Mouse (Mus musculus): ENCODE measurements at regions not wholly inside any gene's neighbourhood (a gene's known extent, or its start where the extent isn't known, plus 50 kb on each side); places are given as distances from the start of the nearest gene placed in this dataset.

GRCm38 (mm10) chr5:68572816-68573215, 541.2 kb downstream of the Grxcr1 start:
- no peak for DNase-seq (ENCODE audit: low spot score in 2 of 2)

- DNase-seq (ENCODE audit: low spot score in 2 of 2), result no peak
Measured at GRCm38 (mm10) chr5:68575827-68576226, 544.2 kb downstream of the Grxcr1 start.

DNA sequence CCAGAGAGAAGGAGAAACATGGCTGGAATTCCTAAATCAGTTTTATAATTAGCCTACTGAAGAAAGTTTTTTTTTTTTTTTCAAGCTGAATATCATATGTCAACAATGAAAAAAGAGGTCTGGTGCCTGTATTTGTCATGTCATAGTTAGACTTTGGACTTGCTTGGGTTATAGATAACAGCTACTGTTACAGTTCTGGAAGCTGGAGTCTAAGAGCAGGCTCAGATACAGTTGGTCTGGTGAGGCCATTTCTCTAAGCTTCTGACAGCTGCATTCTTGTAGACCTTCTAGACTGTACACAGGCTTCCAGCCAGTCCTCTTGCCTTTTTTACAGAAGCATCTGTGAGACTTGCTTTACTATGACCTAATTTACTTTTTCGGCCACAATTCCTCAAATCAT, 546.9 kb downstream of the Grxcr1 start:
- no peak for DNase-seq (ENCODE audit: low spot score in 2 of 2)

GRCm38 (mm10) chr5:68592423-68592822, 560.8 kb downstream of the Grxcr1 start:
- no peak for DNase-seq (ENCODE audit: low spot score in 2 of 2)

- no peak for DNase-seq (ENCODE audit: low spot score in 2 of 2)
Measured at GRCm38 (mm10) chr5:68618451-68618850, 586.8 kb downstream of the Grxcr1 start.

- no peak for DNase-seq (ENCODE audit: low spot score in 2 of 2)
Measured at GRCm38 (mm10) chr5:68635400-68635799, 603.8 kb downstream of the Grxcr1 start.

DNA sequence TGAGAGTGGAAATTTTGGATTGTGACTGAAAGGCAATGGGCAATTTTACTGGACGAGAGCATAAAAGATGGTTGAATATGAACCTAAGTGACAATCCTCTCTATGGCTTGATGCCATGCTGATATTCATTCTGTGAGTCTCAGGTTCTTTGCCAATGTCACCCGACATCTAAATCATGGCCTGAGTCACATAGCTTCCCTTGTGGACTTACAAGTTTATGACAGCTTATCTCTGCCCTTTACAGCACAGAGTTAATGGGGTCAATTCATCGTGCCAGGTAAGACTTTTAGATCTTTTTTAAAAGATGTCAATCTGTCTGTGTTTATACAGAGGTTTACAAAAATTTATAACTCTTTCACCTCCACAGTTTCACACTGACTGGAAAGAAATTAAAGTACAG, 641.2 kb downstream of the Grxcr1 start:
- no peak for DNase-seq (ENCODE audit: low spot score in 2 of 2)

- DNase-seq (ENCODE audit: low spot score in 2 of 2), result no peak
Measured at GRCm38 (mm10) chr5:68701342-68701741, 640.1 kb downstream of the Kctd8 start.

DNA sequence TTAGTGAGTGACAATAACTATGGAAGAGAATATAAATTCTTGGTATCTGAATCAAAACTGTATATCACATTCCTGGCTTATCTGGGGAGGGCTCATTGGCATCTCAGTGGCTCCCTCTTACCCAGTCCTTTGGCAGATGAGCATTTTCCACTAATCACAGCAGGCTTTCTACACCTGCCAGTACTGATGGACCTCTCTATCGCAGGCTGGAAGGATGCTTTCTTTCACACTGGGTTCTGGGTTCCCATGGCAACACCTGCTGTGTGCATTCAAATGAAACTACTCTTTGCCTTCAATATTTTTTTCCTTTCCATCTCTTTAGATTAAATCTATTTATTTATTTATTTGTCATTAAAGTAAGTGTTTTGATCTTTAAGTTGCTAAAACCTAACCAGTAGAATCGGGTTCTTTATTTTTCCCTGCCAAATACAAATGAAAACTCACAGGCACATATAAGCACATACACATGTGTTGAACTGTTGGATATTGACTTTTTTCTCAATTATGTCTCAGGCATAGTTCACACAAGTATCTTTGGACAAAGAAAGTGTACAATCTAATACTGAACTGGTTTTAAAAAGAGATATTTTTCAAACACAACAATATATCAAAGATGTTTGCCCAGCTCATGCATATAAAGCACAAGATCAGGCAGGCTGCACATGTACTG, 635.9 kb downstream of the Kctd8 start:
- DNase-seq (ENCODE audit: low spot score in 2 of 2), result peak in 1 of 2 experiments; percentile 3

DNA sequence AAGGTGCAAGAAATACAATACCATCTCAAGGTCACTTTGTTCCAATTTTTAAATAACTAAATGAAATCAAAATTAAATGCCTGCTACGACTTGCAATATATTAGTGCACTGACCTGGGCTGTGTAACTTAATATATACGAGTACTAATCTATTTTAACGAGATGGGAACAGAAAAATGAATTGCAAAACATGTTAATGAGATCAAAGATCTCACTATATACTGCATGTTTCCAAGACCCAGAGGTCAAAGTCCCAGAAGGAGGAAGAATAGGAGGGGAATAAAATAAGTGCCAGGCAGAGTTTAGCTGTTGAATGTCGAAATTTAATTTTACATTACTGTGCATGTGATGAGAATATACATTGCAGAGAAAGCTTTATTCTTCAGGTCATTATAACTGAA, 614.7 kb downstream of the Kctd8 start:
- DNase-seq (ENCODE audit: low spot score in 2 of 2), result no peak

DNA sequence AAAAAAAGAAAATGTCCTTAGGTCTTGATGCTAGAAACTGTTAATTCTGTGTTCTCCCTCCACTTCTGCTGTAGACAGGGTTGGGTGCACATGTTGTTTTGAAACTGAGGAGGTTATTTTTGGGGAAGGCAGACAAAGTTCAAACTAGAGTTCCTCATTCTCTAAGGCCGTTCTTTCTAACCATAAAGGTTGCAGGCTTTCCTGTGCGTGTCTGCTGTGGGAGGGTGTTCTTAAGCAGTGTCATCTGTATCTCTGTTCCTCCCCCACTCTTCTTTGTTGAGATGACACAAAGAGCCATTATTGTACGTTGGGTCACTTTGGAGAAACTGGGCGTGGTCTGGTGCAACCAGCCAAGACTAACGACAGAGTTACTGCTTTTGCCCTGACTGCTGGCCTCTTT, 606.3 kb downstream of the Kctd8 start:
- no peak for DNase-seq (ENCODE audit: low spot score in 2 of 2)

DNA sequence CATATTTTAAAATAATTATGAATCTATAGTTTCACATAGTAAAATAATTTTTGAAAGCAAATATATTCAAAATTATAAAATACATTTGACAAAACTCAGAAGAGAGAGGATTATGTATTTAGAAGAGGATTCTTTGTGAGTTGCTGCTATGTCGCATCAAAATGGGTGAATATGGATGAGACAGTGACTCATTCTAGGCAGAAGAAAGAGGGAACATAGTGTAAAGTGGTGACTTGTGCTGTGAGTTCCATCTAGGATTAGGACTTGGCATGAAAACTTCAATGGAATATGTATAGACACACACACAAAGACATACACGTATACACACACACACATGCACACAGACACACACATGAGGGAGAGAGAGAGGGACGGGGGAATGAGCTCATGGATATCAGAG, 591.0 kb downstream of the Kctd8 start:
- DNase-seq (ENCODE audit: low spot score in 2 of 2), result no peak

- DNase-seq (ENCODE audit: low spot score in 2 of 2), result no peak
Measured at GRCm38 (mm10) chr5:68753025-68753424, 588.5 kb downstream of the Kctd8 start.

Data from cerebellum, postnatal 4 days (tissue).